Mouse (Mus musculus) CH12.LX (cell line): ENCODE results near the gene Mettl27. TPM values are rescaled to one million over a fixed set of nuclear protein-coding genes. Genes with fewer than 3 reads are reported as not detected.

Source experiments
- DNase-seq: peaks from one replicate; pipeline ENCODE4 v3.0.0-alpha.2; 2013; ENCODE audit errors: extremely low read depth
- H3K27ac ChIP-seq: 2 replicates; pipeline ENCODE4 v1.5.1; 2012; ENCODE audit warnings: low read depth, mild to moderate bottlenecking, control low read depth, moderate library complexity; ENCODE audit not compliant: insufficient read depth
- H3K27me3 ChIP-seq: replicated peaks from 2 replicates; pipeline ENCODE3; 2012; ENCODE audit warnings: inconsistent platforms
- H3K36me3 ChIP-seq, 2 experiments: replicated peaks in 1 of 2; 2 replicates each; pipeline versions ENCODE3 to v1.6.1; 2012; ENCODE audit warnings: inconsistent platforms in 1 of 2, low read length in 1 of 2, mild to moderate bottlenecking in 1 of 2, mixed read lengths in 1 of 2, moderate library complexity in 1 of 2; ENCODE audit not compliant: control insufficient read depth in 1 of 2, insufficient read depth in 1 of 2
- H3K4me1 ChIP-seq, 2 experiments: 2 replicates each; pipeline ENCODE4 v1.6.1; 2012; ENCODE audit warnings: inconsistent platforms in 1 of 2, moderate library complexity in 1 of 2; ENCODE audit not compliant: insufficient read depth in 2 of 2, control insufficient read depth in 1 of 2
- H3K4me2 ChIP-seq: 2 replicates; pipeline ENCODE4 v1.6.1; 2012; ENCODE audit warnings: low read depth, mild to moderate bottlenecking, control low read depth; ENCODE audit not compliant: poor library complexity, insufficient read depth, severe bottlenecking
- H3K4me3 ChIP-seq, 3 experiments: fragments of 150-350 bp in 1 of 3; sonication (generic) in 1 of 3; replicated peaks in 1 of 3; 2 replicates each; pipeline versions ENCODE3 to v1.5.1; 2011 to 2012; ENCODE audit warnings: low read depth in 2 of 3, low read length in 2 of 3, mild to moderate bottlenecking in 2 of 3, moderate library complexity in 2 of 3, control low read depth in 1 of 3, improper control_type of control experiment in 1 of 3, inconsistent platforms in 1 of 3, mixed read lengths in 1 of 3; ENCODE audit not compliant: poor library complexity in 1 of 3
- H3K79me2 ChIP-seq: replicated peaks from 2 replicates; pipeline ENCODE4 v1.6.1; 2012; ENCODE audit warnings: mild to moderate bottlenecking, moderate library complexity; ENCODE audit not compliant: control insufficient read depth, poor library complexity, insufficient read depth, severe bottlenecking; ENCODE audit errors: extremely low read depth
- H3K9ac ChIP-seq: 2 replicates; pipeline ENCODE4 v1.6.1; 2012; ENCODE audit warnings: low read depth, mild to moderate bottlenecking, control low read depth, moderate library complexity; ENCODE audit not compliant: insufficient read depth
- H3K9me3 ChIP-seq: replicated peaks from 2 replicates; pipeline ENCODE3; 2012; ENCODE audit warnings: low read length, inconsistent platforms, mixed read lengths
- BHLHE40 ChIP-seq: IDR thresholded peaks from 2 replicates; pipeline ENCODE4 v1.6.1; 2011; ENCODE audit warnings: mild to moderate bottlenecking, low read depth, low read length, improper control_type of control experiment
- CHD1 ChIP-seq: IDR thresholded peaks from 2 replicates; pipeline ENCODE4 v1.6.1; 2012; ENCODE audit warnings: low read depth, low read length, improper control_type of control experiment, inconsistent platforms
- CHD2 ChIP-seq: IDR thresholded peaks from 2 replicates; pipeline ENCODE4 v1.6.1; 2011; ENCODE audit warnings: low read length, improper control_type of control experiment
- E2F4 ChIP-seq: IDR thresholded peaks from 2 replicates; pipeline ENCODE4 v1.6.1; 2011; ENCODE audit warnings: low read depth, low read length, improper control_type of control experiment; ENCODE audit not compliant: insufficient replicate concordance
- ELF1 ChIP-seq: IDR thresholded peaks from 2 replicates; pipeline ENCODE4 v1.6.1; 2014; ENCODE audit warnings: low read depth, mild to moderate bottlenecking, inconsistent platforms, low read length, improper control_type of control experiment
- ETS1 ChIP-seq: conservative IDR thresholded peaks from 2 replicates; pipeline ENCODE4 v1.6.1; 2012; ENCODE audit warnings: low read depth, mild to moderate bottlenecking, inconsistent platforms, low read length, improper control_type of control experiment, moderate library complexity
- GABPA ChIP-seq: IDR thresholded peaks from 2 replicates; pipeline ENCODE4 v1.6.1; 2012; ENCODE audit warnings: low read depth, low read length, improper control_type of control experiment, inconsistent platforms; ENCODE audit not compliant: insufficient replicate concordance
- HCFC1 ChIP-seq: IDR thresholded peaks from 2 replicates; pipeline ENCODE4 v1.6.1; 2012; ENCODE audit warnings: low read depth, mild to moderate bottlenecking, inconsistent platforms, low read length, improper control_type of control experiment
- IRF4 ChIP-seq: IDR thresholded peaks from 2 replicates; pipeline ENCODE4 v1.6.1; 2014; ENCODE audit warnings: low read depth, mild to moderate bottlenecking, inconsistent platforms, low read length, improper control_type of control experiment
- JUND ChIP-seq: conservative IDR thresholded peaks from 2 replicates; pipeline ENCODE4 v1.6.1; 2011; ENCODE audit warnings: low read depth, low read length, improper control_type of control experiment
- MAFK ChIP-seq: IDR thresholded peaks from 2 replicates; pipeline ENCODE4 v1.6.1; 2011; ENCODE audit warnings: low read length, improper control_type of control experiment; ENCODE audit not compliant: insufficient replicate concordance
- MAX ChIP-seq: IDR thresholded peaks from 2 replicates; pipeline ENCODE4 v1.6.1; 2011; ENCODE audit warnings: low read length, improper control_type of control experiment
- MAZ ChIP-seq: IDR thresholded peaks from 2 replicates; pipeline ENCODE4 v1.6.1; 2012; ENCODE audit warnings: low read depth, mild to moderate bottlenecking, inconsistent platforms, low read length, improper control_type of control experiment, moderate library complexity
- MEF2A ChIP-seq: IDR thresholded peaks from 2 replicates; pipeline ENCODE4 v1.6.1; 2014; ENCODE audit warnings: low read depth, mild to moderate bottlenecking, inconsistent platforms, low read length, improper control_type of control experiment, borderline replicate concordance
- MXI1 ChIP-seq: IDR thresholded peaks from 2 replicates; pipeline ENCODE4 v1.6.1; 2011; ENCODE audit warnings: mild to moderate bottlenecking, low read depth, low read length, improper control_type of control experiment
- POLR2AphosphoS2 ChIP-seq: IDR thresholded peaks from 2 replicates; pipeline ENCODE4 v1.6.1; 2011; ENCODE audit warnings: low read depth, low read length, improper control_type of control experiment
- RAD21 ChIP-seq: IDR thresholded peaks from 2 replicates; pipeline ENCODE4 v1.6.1; 2011; ENCODE audit warnings: low read depth, mild to moderate bottlenecking, low read length, improper control_type of control experiment, moderate library complexity
- RCOR1 ChIP-seq: conservative IDR thresholded peaks from 2 replicates; pipeline ENCODE4 v1.6.1; 2012; ENCODE audit warnings: low read depth, mild to moderate bottlenecking, inconsistent platforms, low read length, improper control_type of control experiment
- SIN3A ChIP-seq: IDR thresholded peaks from 2 replicates; pipeline ENCODE4 v1.6.1; 2012; ENCODE audit warnings: low read length, improper control_type of control experiment, inconsistent platforms
- SMC3 ChIP-seq: IDR thresholded peaks from 2 replicates; pipeline ENCODE4 v1.6.1; 2011; ENCODE audit warnings: low read depth, low read length, improper control_type of control experiment
- TCF12 ChIP-seq: IDR thresholded peaks from 2 replicates; pipeline ENCODE4 v1.6.1; 2014; ENCODE audit warnings: low read depth, mild to moderate bottlenecking, inconsistent platforms, low read length, improper control_type of control experiment
- UBTF ChIP-seq: IDR thresholded peaks from 2 replicates; pipeline ENCODE4 v1.6.1; 2012; ENCODE audit warnings: low read depth, mild to moderate bottlenecking, inconsistent platforms, low read length, improper control_type of control experiment, moderate library complexity
- USF1 ChIP-seq: IDR thresholded peaks from 2 replicates; pipeline ENCODE4 v1.6.1; 2014; ENCODE audit warnings: low read depth, mild to moderate bottlenecking, inconsistent platforms, low read length, improper control_type of control experiment
- USF2 ChIP-seq: conservative IDR thresholded peaks from 2 replicates; pipeline ENCODE4 v1.6.1; 2011; ENCODE audit warnings: low read depth, low read length, improper control_type of control experiment
- ZC3H11A ChIP-seq: IDR thresholded peaks from 2 replicates; pipeline ENCODE4 v1.6.1; 2012; ENCODE audit warnings: low read depth, mild to moderate bottlenecking, inconsistent platforms, low read length, improper control_type of control experiment
- ZNF384 ChIP-seq: IDR thresholded peaks from 2 replicates; pipeline ENCODE4 v1.6.1; 2012; ENCODE audit warnings: low read depth, low read length, improper control_type of control experiment, inconsistent platforms
- dilution Hi-C: fragments of 300-500 bp; cut with MboI; formaldehyde crosslinking; loops from 2 replicates; pipeline ENCODE4 v1.14.3; 2020; ENCODE audit warnings: low sequenced_read_pairs; ENCODE audit not compliant: extremely low pct_unique_long_range_greater_than_20kb, extremely low pct_ligation_motif_present
- in situ Hi-C: fragments of 300-500 bp; cut with MboI; formaldehyde crosslinking; loops from 3 replicates; pipeline ENCODE4 v1.14.3; 2019; ENCODE audit warnings: low sequenced_read_pairs, low pct_ligation_motif_present, low pct_unique_long_range_greater_than_20kb, mixed read lengths
- polyA plus RNA-seq: library from polyadenylated mRNA; unstranded; fragments of >175 nt; gene quantifications from 2 replicates; pipeline ENCODE4 v1.2.1, GENCODE M21; 2012; ENCODE audit warnings: low read depth; ENCODE audit not compliant: insufficient read length
- total RNA-seq, 2 experiments: library from RNA; depleted of rRNA; stranded (reverse); fragments of 300-350 nt in 1 of 2; fragments of >200 nt in 1 of 2; gene quantifications; 2 replicates each; pipeline ENCODE4 v1.2.3; 2012 to 2014

The Mettl27 gene
- total and polyA plus RNA-seq, 3 experiments = 0.73 to 1.9 (median 0.93) TPM

GRCm38 (mm10) chr5:134974921-134975320 lies 42.8 kb downstream of the Mettl27 start:
- H3K27ac ChIP-seq = no peak overlapping the region

GRCm38 (mm10) chr5:134976164-134976563 lies 44.0 kb downstream of the Mettl27 start:
- TF ChIP-seq USF2 (no peak), MAX (no peak), BHLHE40 (no peak), USF1 (no peak), ZNF384 (no peak), MAZ (no peak), RCOR1 (no peak), IRF4 (no peak), MEF2A (no peak), JUND (no peak), SMC3 (no peak), HCFC1 (no peak), CHD2 (no peak), ETS1 (no peak), TCF12 (no peak), RAD21 (no peak)
- dilution Hi-C loops = no loop called here
- Histone ChIP-seq H3K36me3 (no peaks in the 10 kb centered on the region), H3K4me3 (no peak overlapping the region), H3K9ac (no peak overlapping the region), H3K27ac (no peak overlapping the region), H3K4me2 (no peak overlapping the region), H3K27me3 (peaks cover 54% of the 10 kb centered on the region), H3K4me1 (no peaks in the 10 kb centered on the region), H3K79me2 (no peaks in the 10 kb centered on the region), H3K9me3 (no peaks in the 10 kb centered on the region)
- DNase-seq = no peak
- in situ Hi-C loops = no loop called here

More at GRCm38 (mm10) chr5:134974921-134975320, 42.8 kb downstream of the Mettl27 start:
- Histone ChIP-seq H3K4me1 (no peaks in the 10 kb centered on the region), H3K36me3 (no peaks in the 10 kb centered on the region), H3K79me2 (no peaks in the 10 kb centered on the region), H3K4me2 (no peak overlapping the region), H3K27me3 (peaks cover 56% of the 10 kb centered on the region), H3K4me3 (no peak overlapping the region), H3K9ac (no peak overlapping the region)
- dilution Hi-C loops = no loop called here
- no peak for DNase-seq
- in situ Hi-C loops = no loop called here
- TF ChIP-seq MAFK (no peak), SMC3 (no peak), USF1 (no peak), RAD21 (no peak), POLR2AphosphoS2 (no peak), MXI1 (no peak), UBTF (no peak), SIN3A (no peak), GABPA (no peak), ELF1 (no peak), USF2 (no peak), RCOR1 (no peak), ZC3H11A (no peak), ETS1 (no peak), CHD1 (no peak), MAX (no peak), E2F4 (no peak), MEF2A (no peak)
- TF ChIP-seq, all 38 proteins: peak for 0
- H3K9me3 ChIP-seq = no peaks in the 10 kb centered on the region
